Mouse (Mus musculus): Measurements from ENCODE around the gene Trafd1. TPM values are rescaled to one million over a fixed set of nuclear protein-coding genes. Genes with fewer than 3 reads are reported as not detected.

Trafd1 gene
- 29.1 and 36.4 TPM in 2 replicates for total RNA-seq (2015)
- 37.5 and 38.5 TPM in 2 replicates for total RNA-seq (2017)

- ATAC-seq (replicated peaks; ENCODE audit: poor library complexity): peak; percentile 93
Observed at GRCm38 (mm10) chr5:121385461-121386119, at the start of gene Trafd1. Gene Trafd1, minus strand, starts transcription at chr5:121385632.

GRCm38 (mm10) chr5:121428954-121429353, 43.5 kb upstream of the Trafd1 start:
- no peak for ATAC-seq (replicated peaks; ENCODE audit: poor library complexity)

- no peak for ATAC-seq (replicated peaks; ENCODE audit: poor library complexity)
Observed at GRCm38 (mm10) chr5:121423297-121423696, 37.9 kb upstream of the Trafd1 start.

GRCm38 (mm10) chr5:121422787-121423186, 37.4 kb upstream of the Trafd1 start:
- ATAC-seq (replicated peaks; ENCODE audit: poor library complexity): no peak

- no peak for ATAC-seq (replicated peaks; ENCODE audit: poor library complexity)
Observed at GRCm38 (mm10) chr5:121420721-121421120, 35.3 kb upstream of the Trafd1 start.

GRCm38 (mm10) chr5:121410975-121411374, 25.5 kb upstream of the Trafd1 start:
- no peak for ATAC-seq (replicated peaks; ENCODE audit: poor library complexity)

GRCm38 (mm10) chr5:121407856-121408255, 22.4 kb upstream of the Trafd1 start:
- ATAC-seq (replicated peaks; ENCODE audit: poor library complexity): no peak

GRCm38 (mm10) chr5:121400849-121401248, 15.4 kb upstream of the Trafd1 start:
- no peak for ATAC-seq (replicated peaks; ENCODE audit: poor library complexity)

- peak; percentile 12; the same call in 1 of the 2 replicates for ATAC-seq (replicated peaks; ENCODE audit: poor library complexity)
Observed at GRCm38 (mm10) chr5:121400064-121400463, 14.6 kb upstream of the Trafd1 start.

GRCm38 (mm10) chr5:121399540-121399939, 14.1 kb upstream of the Trafd1 start:
- no peak for ATAC-seq (replicated peaks; ENCODE audit: poor library complexity)

- no peak for ATAC-seq (replicated peaks; ENCODE audit: poor library complexity)
Observed at GRCm38 (mm10) chr5:121398965-121399462, 13.6 kb upstream of the Trafd1 start.

- ATAC-seq (replicated peaks; ENCODE audit: poor library complexity): peak; percentile 1; the same call in 1 of the 2 replicates
Observed at GRCm38 (mm10) chr5:121398146-121398964, 12.9 kb upstream of the Trafd1 start.

GRCm38 (mm10) chr5:121397187-121398145, 12.0 kb upstream of the Trafd1 start, which contains the start of gene Naa25:
Gene Naa25, plus strand, starts transcription at chr5:121397936.
- peak; percentile 84 for ATAC-seq (replicated peaks; ENCODE audit: poor library complexity)

GRCm38 (mm10) chr5:121395621-121396020, 10.2 kb upstream of the Trafd1 start:
- no peak for ATAC-seq (replicated peaks; ENCODE audit: poor library complexity)

GRCm38 (mm10) chr5:121393402-121393801, 8.0 kb upstream of the Trafd1 start:
- no peak for ATAC-seq (replicated peaks; ENCODE audit: poor library complexity)

- ATAC-seq (replicated peaks; ENCODE audit: poor library complexity): peak; percentile 45; the same call in 1 of the 2 replicates
Observed at GRCm38 (mm10) chr5:121392667-121393380, 7.4 kb upstream of the Trafd1 start.

GRCm38 (mm10) chr5:121389691-121390090, 4.3 kb upstream of the Trafd1 start:
- ATAC-seq (replicated peaks; ENCODE audit: poor library complexity): no peak

- no peak for ATAC-seq (replicated peaks; ENCODE audit: poor library complexity)
Observed at GRCm38 (mm10) chr5:121389106-121389505, 3.7 kb upstream of the Trafd1 start.

GRCm38 (mm10) chr5:121387126-121387525, 1.7 kb upstream of the Trafd1 start:
- ATAC-seq (replicated peaks; ENCODE audit: poor library complexity): no peak
